ENCODE assay signal across 15 mouse cellular contexts in the genomic region with DNA sequence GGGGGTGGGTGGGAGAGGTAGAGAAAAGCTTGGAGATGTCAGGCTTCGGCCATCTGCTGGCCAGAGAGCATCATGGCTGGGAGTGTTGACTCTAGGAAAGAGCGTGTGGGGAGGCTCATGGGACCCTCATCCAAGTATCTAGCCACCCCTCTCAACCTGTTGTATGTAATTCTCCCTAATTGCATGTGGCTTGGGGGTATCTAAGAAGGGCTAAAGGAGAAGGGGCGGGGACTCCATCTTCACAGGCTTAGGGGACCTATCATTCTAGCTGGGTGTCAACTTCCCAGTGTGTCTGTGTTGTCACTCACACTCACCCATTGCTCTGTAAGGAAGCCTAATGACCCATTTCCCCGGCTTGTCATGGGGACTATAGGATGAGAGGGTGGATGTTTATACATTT. TPM values are rescaled to one million over a fixed set of nuclear protein-coding genes. Genes with fewer than 3 reads are reported as not detected.
"Had no signal": no experiment of that assay in that cellular context is flagged by ENCODE, and none has a peak within 500 bp of the region (broad histone marks: within the 10 kb centered on the region; RNA-seq: fewer than 3 reads in every experiment).

No protein-coding gene starts in this region.

- H3K4me1 ChIP-seq: limb, embryonic 15.5 days had no signal

- H3K9me3 ChIP-seq: limb, embryonic 15.5 days; megakaryocyte, embryonic 14.5 days had no signal

- H3K9ac ChIP-seq: limb, embryonic 15.5 days; liver, embryonic 14.5 days had no signal

- ATAC-seq: hindbrain, postnatal 0 days; midbrain, embryonic 16.5 days had no signal

- H3K4me2 ChIP-seq: limb, embryonic 15.5 days; midbrain, embryonic 11.5 days had no signal

- DNase-seq: kidney, adult 11 months; kidney, postnatal 14 days; layer of hippocampus, postnatal 36 days; lung, postnatal 4 days; right cerebral cortex, adult 18-20 months; right cerebral cortex, postnatal 25 days; thymus, adult 18-20 months; thymus, postnatal 25 days had no signal

- H3K4me3 ChIP-seq: limb, embryonic 15.5 days had no signal

- H3K27ac ChIP-seq: hindbrain, postnatal 0 days; limb, embryonic 15.5 days; liver, embryonic 14.5 days had no signal

RNA-seq across cellular contexts. Expression of a gene that starts 9.4 kb away (rescaled TPM):
- polyA plus RNA-seq: limb, embryonic 11.5 days; midbrain, embryonic 11.5 days; midbrain, embryonic 16.5 days had no signal
